Mouse (Mus musculus): ENCODE data around the gene Ptgir. TPM values are rescaled to one million over a fixed set of nuclear protein-coding genes. Genes with fewer than 3 reads are reported as not detected.
A peak's percentile ranks its signal among the peaks of the same experiment; 100 is the strongest.

The Ptgir gene
- polyA plus RNA-seq, 1 experiment from 2014 or later, result 2.6 TPM

- H3K27me3 ChIP-seq (ENCODE audit: control insufficient read depth, insufficient read depth, low read depth, low read length), result peaks cover 22% of the 10 kb centered on the region
- H3K4me2 ChIP-seq (ENCODE audit: low read depth, low read length), result peak overlapping the region; percentile 44
- H3K36me3 ChIP-seq (ENCODE audit: control insufficient read depth, insufficient read depth, low read length), result no peaks in the 10 kb centered on the region
- H3K9ac ChIP-seq (ENCODE audit: low read length), result peak overlapping the region; percentile 40; the same call in 1 of the 2 replicates
- ATAC-seq (ENCODE audit: low read depth), result no peak
- no peak overlapping the region for H3K27ac ChIP-seq (ENCODE audit: low read length)
- no peaks in the 10 kb centered on the region for H3K9me3 ChIP-seq (ENCODE audit: control insufficient read depth, low read length)
- under 1% methylated on average over 24 of the region's 24 CpGs for WGBS
- peaks cover 33% of the 10 kb centered on the region for H3K4me1 ChIP-seq (replicated peaks; ENCODE audit: control insufficient read depth, insufficient read depth, low read length)
- H3K4me3 ChIP-seq (ENCODE audit: low read length), result peak overlapping the region; percentile 5
Measured at GRCm38 (mm10) chr7:16895000-16895399, 11.3 kb upstream of the Ptgir start.

- 27% methylated on average over 10 of the region's 10 CpGs for WGBS
- H3K27me3 ChIP-seq (ENCODE audit: control insufficient read depth, insufficient read depth, low read depth, low read length), result peaks cover 22% of the 10 kb centered on the region
- H3K4me3 ChIP-seq (ENCODE audit: low read length), result no peak overlapping the region; the same call in 1 of the 2 replicates
- H3K4me2 ChIP-seq (ENCODE audit: low read depth, low read length), result peak overlapping the region; percentile 44
- H3K9ac ChIP-seq (ENCODE audit: low read length), result no peak overlapping the region
- no peaks in the 10 kb centered on the region for H3K9me3 ChIP-seq (ENCODE audit: control insufficient read depth, low read length)
- H3K4me1 ChIP-seq (replicated peaks; ENCODE audit: control insufficient read depth, insufficient read depth, low read length), result peaks cover 33% of the 10 kb centered on the region
- no peak overlapping the region for H3K27ac ChIP-seq (ENCODE audit: low read length)
- no peaks in the 10 kb centered on the region for H3K36me3 ChIP-seq (ENCODE audit: control insufficient read depth, insufficient read depth, low read length)
- ATAC-seq (ENCODE audit: low read depth), result no peak
Measured at GRCm38 (mm10) chr7:16895511-16895910, 10.8 kb upstream of the Ptgir start.

GRCm38 (mm10) chr7:16900526-16900925 lies 5.8 kb upstream of the Ptgir start:
- Histone ChIP-seq H3K9me3 (ENCODE audit: control insufficient read depth, low read length) (no peaks in the 10 kb centered on the region), H3K36me3 (ENCODE audit: control insufficient read depth, insufficient read depth, low read length) (no peaks in the 10 kb centered on the region), H3K4me1 (replicated peaks; ENCODE audit: control insufficient read depth, insufficient read depth, low read length) (peaks cover 8% of the 10 kb centered on the region), H3K4me2 (ENCODE audit: low read depth, low read length) (no peak overlapping the region), H3K4me3 (ENCODE audit: low read length) (no peak overlapping the region), H3K27me3 (ENCODE audit: control insufficient read depth, insufficient read depth, low read depth, low read length) (no peaks in the 10 kb centered on the region), H3K9ac (ENCODE audit: low read length) (no peak overlapping the region), H3K27ac (ENCODE audit: low read length) (no peak overlapping the region)
- 37% methylated on average over 5 of the region's 5 CpGs for WGBS
- no peak for ATAC-seq (ENCODE audit: low read depth)

- Histone ChIP-seq H3K9ac (ENCODE audit: low read length) (no peak overlapping the region), H3K4me2 (ENCODE audit: low read depth, low read length) (no peak overlapping the region), H3K27me3 (ENCODE audit: control insufficient read depth, insufficient read depth, low read depth, low read length) (no peaks in the 10 kb centered on the region), H3K4me1 (replicated peaks; ENCODE audit: control insufficient read depth, insufficient read depth, low read length) (peaks cover 17% of the 10 kb centered on the region), H3K27ac (ENCODE audit: low read length) (no peak overlapping the region), H3K36me3 (ENCODE audit: control insufficient read depth, insufficient read depth, low read length) (no peaks in the 10 kb centered on the region), H3K9me3 (ENCODE audit: control insufficient read depth, low read length) (no peaks in the 10 kb centered on the region), H3K4me3 (ENCODE audit: low read length) (no peak overlapping the region)
- no peak for ATAC-seq (ENCODE audit: low read depth)
- WGBS, result 78% methylated on average over 2 of the region's 2 CpGs
Measured at GRCm38 (mm10) chr7:16903439-16903955, 2.8 kb upstream of the Ptgir start.

- H3K4me3 ChIP-seq (ENCODE audit: low read length), result no peak overlapping the region
Measured at GRCm38 (mm10) chr7:16904120-16904675, 2.1 kb upstream of the Ptgir start.

GRCm38 (mm10) chr7:16905491-16906021 lies 734 bp upstream of the Ptgir start:
- Histone ChIP-seq H3K36me3 (ENCODE audit: control insufficient read depth, insufficient read depth, low read length) (no peaks in the 10 kb centered on the region), H3K9ac (ENCODE audit: low read length) (no peak overlapping the region), H3K4me2 (ENCODE audit: low read depth, low read length) (no peak overlapping the region), H3K9me3 (ENCODE audit: control insufficient read depth, low read length) (no peaks in the 10 kb centered on the region), H3K27me3 (ENCODE audit: control insufficient read depth, insufficient read depth, low read depth, low read length) (0 out of 2 replicates have a peak, but pooled peaks cover 3% of the 10 kb centered on the region), H3K27ac (ENCODE audit: low read length) (0 out of 2 replicates have a peak overlapping the region, but pooled peaks have one; percentile 1), H3K4me3 (ENCODE audit: low read length) (no peak overlapping the region), H3K4me1 (replicated peaks; ENCODE audit: control insufficient read depth, insufficient read depth, low read length) (peaks cover 18% of the 10 kb centered on the region)
- peak; percentile 58 for ATAC-seq (ENCODE audit: low read depth)
- WGBS, result 41% methylated on average over 9 of the region's 9 CpGs

More at GRCm38 (mm10) chr7:16904120-16904675, 2.1 kb upstream of the Ptgir start:
- Histone ChIP-seq H3K27ac (ENCODE audit: low read length) (no peak overlapping the region), H3K36me3 (ENCODE audit: control insufficient read depth, insufficient read depth, low read length) (no peaks in the 10 kb centered on the region), H3K9me3 (ENCODE audit: control insufficient read depth, low read length) (no peaks in the 10 kb centered on the region), H3K4me2 (ENCODE audit: low read depth, low read length) (no peak overlapping the region), H3K27me3 (ENCODE audit: control insufficient read depth, insufficient read depth, low read depth, low read length) (0 out of 2 replicates have a peak, but pooled peaks cover 3% of the 10 kb centered on the region), H3K9ac (ENCODE audit: low read length) (no peak overlapping the region), H3K4me1 (replicated peaks; ENCODE audit: control insufficient read depth, insufficient read depth, low read length) (peaks cover 18% of the 10 kb centered on the region)
- 33% methylated on average over 8 of the region's 10 CpGs for WGBS
- no peak for ATAC-seq (ENCODE audit: low read depth)

GRCm38 (mm10) chr7:16906889-16907559 lies 734 bp downstream of the Ptgir start:
- 0 out of 2 replicates have a peak, but pooled peaks cover 3% of the 10 kb centered on the region for H3K27me3 ChIP-seq (ENCODE audit: control insufficient read depth, insufficient read depth, low read depth, low read length)
- H3K27ac ChIP-seq (ENCODE audit: low read length), result no peak overlapping the region
- H3K4me2 ChIP-seq (ENCODE audit: low read depth, low read length), result no peak overlapping the region; the same call in 1 of the 2 replicates
- H3K9me3 ChIP-seq (ENCODE audit: control insufficient read depth, low read length), result no peaks in the 10 kb centered on the region
- no peak overlapping the region for H3K4me3 ChIP-seq (ENCODE audit: low read length)
- H3K9ac ChIP-seq (ENCODE audit: low read length), result no peak overlapping the region
- no peaks in the 10 kb centered on the region for H3K36me3 ChIP-seq (ENCODE audit: control insufficient read depth, insufficient read depth, low read length)
- no peak for ATAC-seq (ENCODE audit: low read depth)
- WGBS, result 88% methylated on average over 41 of the region's 41 CpGs
- peaks cover 14% of the 10 kb centered on the region for H3K4me1 ChIP-seq (replicated peaks; ENCODE audit: control insufficient read depth, insufficient read depth, low read length)

GRCm38 (mm10) chr7:16907842-16908241 lies 1.6 kb downstream of the Ptgir start:
- Histone ChIP-seq H3K4me2 (ENCODE audit: low read depth, low read length) (peak overlapping the region; percentile 9; the same call in 1 of the 2 replicates), H3K36me3 (ENCODE audit: control insufficient read depth, insufficient read depth, low read length) (no peaks in the 10 kb centered on the region), H3K9ac (ENCODE audit: low read length) (no peak overlapping the region), H3K27ac (ENCODE audit: low read length) (no peak overlapping the region), H3K4me1 (replicated peaks; ENCODE audit: control insufficient read depth, insufficient read depth, low read length) (peaks cover 14% of the 10 kb centered on the region), H3K9me3 (ENCODE audit: control insufficient read depth, low read length) (no peaks in the 10 kb centered on the region), H3K4me3 (ENCODE audit: low read length) (no peak overlapping the region), H3K27me3 (ENCODE audit: control insufficient read depth, insufficient read depth, low read depth, low read length) (0 out of 2 replicates have a peak, but pooled peaks cover 3% of the 10 kb centered on the region)
- WGBS, result 14% methylated on average over 7 of the region's 7 CpGs
- no peak for ATAC-seq (ENCODE audit: low read depth)

GRCm38 (mm10) chr7:16908367-16908766 lies 2.1 kb downstream of the Ptgir start:
- Histone ChIP-seq H3K27me3 (ENCODE audit: control insufficient read depth, insufficient read depth, low read depth, low read length) (0 out of 2 replicates have a peak, but pooled peaks cover 3% of the 10 kb centered on the region), H3K4me1 (replicated peaks; ENCODE audit: control insufficient read depth, insufficient read depth, low read length) (peaks cover 14% of the 10 kb centered on the region)

More at GRCm38 (mm10) chr7:16908367-16908766, 2.1 kb downstream of the Ptgir start:
- H3K27ac ChIP-seq (ENCODE audit: low read length), result no peak overlapping the region
- 13% methylated on average over 8 of the region's 11 CpGs for WGBS
- no peaks in the 10 kb centered on the region for H3K36me3 ChIP-seq (ENCODE audit: control insufficient read depth, insufficient read depth, low read length)
- no peak overlapping the region for H3K4me3 ChIP-seq (ENCODE audit: low read length)
- H3K4me2 ChIP-seq (ENCODE audit: low read depth, low read length), result 0 out of 2 replicates have a peak overlapping the region, but pooled peaks have one; percentile 20
- ATAC-seq (ENCODE audit: low read depth), result no peak
- H3K9me3 ChIP-seq (ENCODE audit: control insufficient read depth, low read length), result no peaks in the 10 kb centered on the region
- no peak overlapping the region for H3K9ac ChIP-seq (ENCODE audit: low read length)
